Mouse (Mus musculus) midbrain, postnatal 0 days (tissue): ENCODE measurements around the gene Cog8. TPM values are rescaled to one million over a fixed set of nuclear protein-coding genes. Genes with fewer than 3 reads are reported as not detected.
A peak's percentile ranks its signal among the peaks of the same experiment; 100 is the strongest.

Experiments
- ATAC-seq: fragments of 200-750 bp; cut with Nextera tagmentation; 2 replicates; pipeline ENCODE4 v1.8.0; 2017; ENCODE audit warnings: moderate number of reproducible peaks, mild to moderate bottlenecking, moderate TSS enrichment, moderate library complexity; ENCODE audit not compliant: low FRiP score
- DNase-seq: peaks from one replicate; pipeline ENCODE4 v3.0.0-alpha.2; 2015; ENCODE audit warnings: low spot score
- H3K27ac ChIP-seq: fragments of 300-500 bp; sonication (generic); 2 replicates; pipeline ENCODE4 v1.5.1; 2014; ENCODE audit warnings: low read depth, mild to moderate bottlenecking, low read length, mixed read lengths
- H3K27me3 ChIP-seq: fragments of 300-500 bp; sonication (generic); 2 replicates; pipeline ENCODE4 v1.6.1; 2014; ENCODE audit warnings: low read length, control low read depth, mixed read lengths; ENCODE audit not compliant: insufficient read depth
- H3K36me3 ChIP-seq: fragments of 300-500 bp; sonication (generic); 2 replicates; pipeline ENCODE4 v1.6.1; 2014; ENCODE audit warnings: low read length, control low read depth, mixed read lengths; ENCODE audit not compliant: insufficient read depth
- H3K4me1 ChIP-seq: fragments of 300-500 bp; sonication (generic); 2 replicates; pipeline ENCODE4 v1.6.1; 2014; ENCODE audit warnings: mild to moderate bottlenecking, control low read depth, antibody characterized with exemption, low read length, mixed read lengths; ENCODE audit not compliant: insufficient read depth
- H3K4me2 ChIP-seq: fragments of 300-500 bp; sonication (generic); 2 replicates; pipeline ENCODE4 v1.6.1; 2014; ENCODE audit warnings: low read depth, mild to moderate bottlenecking, low read length, mixed read lengths; ENCODE audit not compliant: poor library complexity, severe bottlenecking
- H3K4me3 ChIP-seq: fragments of 300-500 bp; sonication (generic); 2 replicates; pipeline ENCODE4 v1.5.1; 2014; ENCODE audit warnings: low read depth, mild to moderate bottlenecking, low read length, moderate library complexity
- H3K9ac ChIP-seq: fragments of 300-500 bp; sonication (generic); replicated peaks from 2 replicates; pipeline ENCODE4 v1.6.1; 2014; ENCODE audit warnings: mild to moderate bottlenecking, low read length, moderate library complexity, mixed read lengths; ENCODE audit not compliant: poor library complexity, severe bottlenecking
- H3K9me3 ChIP-seq: fragments of 300-500 bp; sonication (generic); 2 replicates; pipeline ENCODE4 v1.6.1; 2016; ENCODE audit warnings: low read length, control low read depth
- CTCF ChIP-seq: IDR thresholded peaks from 2 replicates; pipeline ENCODE4 v1.5.1; 2016; ENCODE audit warnings: antibody characterized with exemption, mild to moderate bottlenecking
- WGBS: fragments of 180-500 bp; shearing (Covaris S2); extraction: QIAGEN DNeasy Blood & Tissue Kit; methylation state at CpG from one replicate; pipeline ENCODE4 v1.1.7; 2014; 5-methylcytosine and 5-hydroxymethylcytosine counted together
- polyA plus RNA-seq: library from polyadenylated mRNA; unstranded; fragments of >200 nt; fragmentation: Nextera tagmentation; extraction: Ambion mirVana; gene quantifications from 2 replicates; pipeline ENCODE4 v1.2.1, GENCODE M21; 2015
- total RNA-seq: library from RNA; depleted of rRNA; stranded (reverse); fragments of >200 nt; gene quantifications from 2 replicates; pipeline ENCODE4 v1.2.3, GENCODE M21; 2014

Cog8 gene
- total and polyA plus RNA-seq, 2 experiments from 2014 or later: 32.4 to 89.6 TPM

DNA sequence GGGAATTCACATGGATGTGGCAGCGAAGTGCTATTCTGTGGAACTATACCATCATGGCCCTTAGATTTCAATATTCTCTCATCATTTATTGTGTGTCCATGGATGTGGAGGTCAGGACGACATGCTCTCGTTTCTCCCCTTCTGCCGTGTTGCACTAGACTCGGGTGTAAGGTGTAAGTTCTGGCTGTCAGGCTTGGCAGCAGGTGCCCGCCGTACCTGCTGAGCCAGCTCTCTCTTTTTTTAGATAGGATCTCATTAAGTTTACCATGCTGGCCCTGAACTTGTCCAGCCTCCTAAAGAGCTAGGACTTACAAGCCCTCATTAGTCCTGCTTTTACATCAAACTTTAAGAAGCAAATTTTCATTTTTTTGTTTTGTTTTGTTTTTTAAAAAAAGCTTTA, 34.0 kb upstream of the Cog8 start:
- Histone ChIP-seq H3K9ac (no peak overlapping the region), H3K4me3 (no peak overlapping the region), H3K9me3 (no peaks in the 10 kb centered on the region), H3K27ac (no peak overlapping the region), H3K27me3 (no peaks in the 10 kb centered on the region), H3K4me1 (peaks cover 6% of the 10 kb centered on the region; the same call in 1 of the 2 replicates), H3K36me3 (0 out of 2 replicates have a peak, but pooled peaks cover 7% of the 10 kb centered on the region), H3K4me2 (no peak overlapping the region)
- DNase-seq: no peak
- TF ChIP-seq CTCF: no peak
- 94% methylated on average over 7 of the region's 7 CpGs for WGBS
- ATAC-seq: no peak

DNA sequence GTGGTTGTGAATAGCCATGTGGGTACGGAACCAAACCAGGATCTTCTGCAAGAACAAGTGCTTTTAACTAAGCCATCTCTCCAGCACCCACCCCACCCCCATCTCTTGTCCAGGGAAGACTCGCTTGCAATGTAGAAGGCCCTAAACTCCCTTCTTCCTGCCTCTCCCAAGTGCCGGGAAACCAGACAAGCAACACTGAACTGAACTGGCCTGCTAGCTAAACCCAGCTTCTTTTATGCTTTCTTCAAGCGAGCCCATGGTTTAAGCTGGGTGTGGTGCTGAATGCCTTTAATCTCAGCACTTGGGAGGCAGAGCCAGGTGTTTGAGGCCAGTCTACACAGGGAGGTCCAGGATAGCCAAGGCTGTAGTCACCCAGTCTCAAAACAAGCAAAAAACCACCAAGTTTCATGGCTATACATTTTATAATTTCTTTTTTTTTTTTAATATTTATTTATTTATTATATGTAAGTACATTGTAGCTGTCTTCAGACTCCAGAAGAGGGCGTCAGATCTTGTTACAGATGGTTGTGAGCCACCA, 32.1 kb upstream of the Cog8 start:
- Histone ChIP-seq H3K36me3 (0 out of 2 replicates have a peak, but pooled peaks cover 9% of the 10 kb centered on the region), H3K27me3 (no peaks in the 10 kb centered on the region), H3K9me3 (no peaks in the 10 kb centered on the region), H3K4me2 (no peak overlapping the region), H3K9ac (no peak overlapping the region), H3K4me3 (no peak overlapping the region), H3K4me1 (no peaks in the 10 kb centered on the region), H3K27ac (no peak overlapping the region)
- TF ChIP-seq CTCF: no peak
- no peak for ATAC-seq
- no peak for DNase-seq
- WGBS: 97% methylated on average over 5 of the region's 5 CpGs

DNA sequence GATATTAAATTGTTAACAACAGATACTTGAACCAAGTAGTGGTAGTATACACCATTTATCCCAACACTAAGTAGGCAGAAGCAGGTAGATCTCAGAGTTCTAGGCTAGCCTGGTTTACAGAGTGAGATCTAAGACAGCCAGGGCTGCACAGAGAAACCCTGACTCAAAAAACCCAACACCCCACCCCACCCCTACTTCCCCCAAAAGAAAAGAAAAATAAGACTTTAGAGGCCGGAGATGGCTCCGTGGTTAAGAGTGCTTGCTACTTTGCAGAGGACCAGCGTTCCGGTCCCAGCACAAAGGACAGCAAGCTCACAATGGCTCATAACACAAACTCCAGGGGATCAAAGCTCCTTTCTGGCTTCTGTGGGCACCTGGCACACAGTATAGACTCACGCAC, 29.5 kb upstream of the Cog8 start:
- H3K9ac ChIP-seq: no peak overlapping the region
- H3K4me1 ChIP-seq: no peaks in the 10 kb centered on the region
- H3K27ac ChIP-seq: no peak overlapping the region
- ATAC-seq (no peak), DNase-seq (no peak)
- no peaks in the 10 kb centered on the region for H3K27me3 ChIP-seq
- no peak overlapping the region for H3K4me2 ChIP-seq
- 98% methylated on average over 5 of the region's 5 CpGs for WGBS
- no peak for TF ChIP-seq CTCF
- no peak overlapping the region for H3K4me3 ChIP-seq
- peaks cover 22% of the 10 kb centered on the region for H3K36me3 ChIP-seq
- H3K9me3 ChIP-seq: no peaks in the 10 kb centered on the region

DNA sequence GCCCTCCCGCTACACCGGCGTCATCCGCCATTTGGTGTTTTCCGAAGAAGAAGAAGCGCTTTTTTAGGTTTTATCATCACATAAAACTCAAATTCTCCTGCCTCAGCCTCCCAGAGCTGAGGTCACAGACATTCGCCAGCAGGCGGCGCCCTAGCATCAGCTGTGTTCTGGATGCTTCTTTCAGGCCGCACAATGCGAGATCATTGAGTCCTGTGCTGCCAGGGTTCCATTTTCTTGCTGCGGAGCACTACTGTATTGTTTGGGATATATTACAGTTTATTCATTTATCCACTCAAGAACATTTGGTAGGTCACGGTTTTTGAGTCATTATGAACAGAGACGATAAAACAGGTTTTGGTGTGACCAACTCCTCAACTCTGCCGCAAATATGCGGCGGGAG, 28.9 kb upstream of the Cog8 start:
- ATAC-seq: no peak
- no peaks in the 10 kb centered on the region for H3K9me3 ChIP-seq
- H3K4me3 ChIP-seq: no peak overlapping the region
- 98% methylated on average over 17 of the region's 17 CpGs for WGBS
- H3K27me3 ChIP-seq: no peaks in the 10 kb centered on the region
- no peak overlapping the region for H3K27ac ChIP-seq
- H3K4me2 ChIP-seq: no peak overlapping the region
- no peak for DNase-seq
- no peaks in the 10 kb centered on the region for H3K4me1 ChIP-seq
- H3K36me3 ChIP-seq: peaks cover 27% of the 10 kb centered on the region
- H3K9ac ChIP-seq: no peak overlapping the region
- TF ChIP-seq CTCF: peak; percentile 36

DNA sequence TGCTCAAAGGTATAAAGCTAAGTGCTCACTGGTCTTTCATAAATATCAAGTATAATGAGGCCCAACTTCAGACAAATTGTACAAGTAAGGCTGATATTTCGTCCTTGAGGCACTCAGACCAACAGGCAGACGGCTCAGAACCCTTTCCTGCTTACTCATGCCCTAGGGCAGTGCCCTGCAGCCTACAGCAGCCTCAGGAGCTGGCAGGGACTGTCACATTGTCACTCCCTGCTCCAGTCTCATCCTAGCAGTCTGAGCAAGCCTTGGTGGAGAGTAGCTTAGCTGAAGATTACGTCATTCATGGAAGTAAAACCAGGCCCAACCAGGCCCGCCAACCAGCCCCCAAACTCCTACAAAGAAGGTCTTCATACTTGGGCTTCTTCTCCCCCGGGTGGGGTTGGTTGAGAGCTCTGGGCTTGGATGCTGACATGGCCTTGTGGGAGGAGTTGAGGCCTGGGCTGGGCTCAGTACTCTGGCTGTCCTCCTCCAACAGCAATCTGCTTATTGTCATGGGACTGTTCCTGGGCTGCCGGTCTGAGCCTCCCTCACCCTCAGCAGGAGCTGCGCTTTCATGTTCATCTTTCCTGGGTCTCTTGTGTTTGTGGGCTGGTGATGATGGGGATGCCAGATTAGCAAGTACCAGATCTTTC, 19.9 kb upstream of the Cog8 start:
- H3K9ac ChIP-seq: no peak overlapping the region
- H3K27ac ChIP-seq: no peak overlapping the region
- H3K4me2 ChIP-seq: no peak overlapping the region
- ATAC-seq (no peak), DNase-seq (no peak)
- H3K9me3 ChIP-seq: no peaks in the 10 kb centered on the region
- no peaks in the 10 kb centered on the region for H3K4me1 ChIP-seq
- H3K27me3 ChIP-seq: no peaks in the 10 kb centered on the region
- TF ChIP-seq CTCF: no peak
- no peak overlapping the region for H3K4me3 ChIP-seq
- WGBS: 92% methylated on average over 7 of the region's 7 CpGs
- H3K36me3 ChIP-seq: peaks cover 57% of the 10 kb centered on the region

DNA sequence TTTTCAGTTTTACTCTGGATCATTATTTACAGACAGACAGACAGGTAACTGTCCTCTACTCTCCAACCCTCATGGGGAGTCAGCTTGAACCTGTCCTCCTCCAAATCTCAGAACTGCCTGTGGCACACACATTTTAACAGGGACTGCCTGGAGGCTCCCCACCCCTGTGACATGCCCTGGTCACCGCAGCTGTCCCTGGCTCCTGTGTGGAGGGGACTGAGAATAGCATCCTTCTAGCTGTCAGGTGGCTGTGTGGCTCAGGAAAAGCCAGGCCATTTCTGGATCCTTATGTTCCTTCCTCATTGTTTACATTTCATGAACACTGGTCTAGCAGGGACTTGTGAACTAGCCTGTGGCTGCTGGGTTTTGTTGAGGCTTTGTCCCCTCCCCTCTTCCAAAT, 17.6 kb upstream of the Cog8 start:
- no peak overlapping the region for H3K9ac ChIP-seq
- TF ChIP-seq CTCF: no peak
- no peak for DNase-seq
- H3K36me3 ChIP-seq: peaks cover 58% of the 10 kb centered on the region
- 100% methylated on average over 1 of the region's 1 CpGs for WGBS
- H3K27ac ChIP-seq: no peak overlapping the region
- H3K27me3 ChIP-seq: no peaks in the 10 kb centered on the region
- no peaks in the 10 kb centered on the region for H3K4me1 ChIP-seq
- no peaks in the 10 kb centered on the region for H3K9me3 ChIP-seq
- H3K4me3 ChIP-seq: no peak overlapping the region
- H3K4me2 ChIP-seq: no peak overlapping the region
- no peak for ATAC-seq
